Mouse (Mus musculus): ENCODE measurements around the gene Kcna5.

DNA sequence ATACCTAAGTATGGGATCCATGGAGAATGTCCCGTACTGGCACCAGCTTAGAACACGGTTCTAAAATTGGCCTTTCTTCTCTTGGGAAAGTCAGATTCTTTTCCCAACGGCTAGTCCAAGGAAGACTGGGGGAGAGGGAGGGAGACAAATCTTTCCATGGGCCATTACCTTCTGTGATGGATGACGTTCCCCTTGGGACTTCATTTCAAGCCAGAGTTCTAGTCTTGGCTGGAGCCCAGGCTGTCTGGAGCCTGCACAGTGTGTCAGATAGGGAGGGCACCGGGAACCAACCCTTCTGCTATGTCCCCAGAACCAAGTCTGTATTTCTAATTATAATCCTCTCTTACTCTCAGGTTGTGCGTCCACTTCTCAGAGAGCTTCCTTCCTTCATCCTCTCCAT is 26.5 kb downstream of the Kcna5 start:
- no peak for TF ChIP-seq CTCF (IDR thresholded peaks at IDR 0.05; ENCODE audit: low read depth)
- TF ChIP-seq EP300 (IDR thresholded peaks at IDR 0.05; ENCODE audit: low read depth) = no peak
